Mouse (Mus musculus) cerebellum, postnatal 10 days (tissue): ENCODE results near the gene Zfp473.
"Not testable (repeated sequence)": the region's sequence is repeated elsewhere in the genome, so short reads cannot be mapped to it uniquely, and the experiment has no call there.

Experiments
- DNase-seq, 2 experiments: peaks; one replicate each; pipeline ENCODE4 v3.0.0; 2021; ENCODE audit warnings: mixed read lengths in 2 of 2

Zfp473 gene

DNA sequence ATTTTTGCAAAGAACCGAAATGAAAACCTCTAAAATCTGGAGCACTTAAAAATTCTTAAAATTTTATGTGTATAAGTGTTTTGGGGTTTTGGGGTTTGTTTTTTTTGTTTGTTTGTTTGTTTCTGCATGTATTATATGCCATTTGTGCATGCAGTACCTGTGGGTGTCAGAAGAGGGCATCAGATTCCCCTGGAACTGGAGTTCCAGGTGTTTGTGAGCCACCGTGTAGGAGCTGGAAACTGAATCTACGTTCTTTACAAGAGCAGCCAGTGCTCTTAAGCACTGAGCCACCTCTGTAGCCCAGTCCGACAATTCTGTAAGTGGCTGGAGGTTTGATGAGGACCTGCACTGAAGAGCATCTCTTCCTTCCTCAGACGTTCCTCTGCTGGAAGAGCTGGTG is 41.0 kb downstream of the Zfp473 start:
- DNase-seq = no peak

GRCm38 (mm10) chr7:44708574-44708973 is 42.3 kb downstream of the Zfp473 start, which contains the start of gene Izumo2:
Gene Izumo2, plus strand, starts transcription at chr7:44708742.
- no peak for DNase-seq

- not testable (repeated sequence) for DNase-seq
These were observed 42.8 kb downstream of the Zfp473 start for GRCm38 (mm10) chr7:44708093-44708492.

- no peak for DNase-seq
These were observed 43.6 kb downstream of the Zfp473 start for GRCm38 (mm10) chr7:44707169-44707675.

GRCm38 (mm10) chr7:44706322-44706721 is 44.5 kb downstream of the Zfp473 start:
- no peak for DNase-seq

DNA sequence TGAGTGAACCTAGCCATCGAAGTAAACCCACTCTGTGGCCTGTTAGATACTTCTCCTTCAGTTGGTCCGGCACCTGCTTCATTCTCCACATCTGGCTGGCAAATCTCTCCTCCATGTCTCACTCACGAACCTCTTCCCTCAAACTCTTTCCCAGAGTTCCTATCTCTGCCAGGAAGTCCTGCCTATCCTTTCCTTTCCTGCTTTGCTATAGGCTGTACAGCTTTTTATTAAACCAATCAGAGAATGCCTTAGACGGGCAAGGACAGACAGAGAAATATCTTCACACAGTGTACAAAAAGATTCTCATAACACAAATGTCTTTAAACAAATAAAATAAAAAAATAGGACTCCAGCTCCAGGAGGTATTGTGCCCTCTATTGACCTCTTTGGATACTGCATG is 45.8 kb downstream of the Zfp473 start:
- no peak for DNase-seq

DNA sequence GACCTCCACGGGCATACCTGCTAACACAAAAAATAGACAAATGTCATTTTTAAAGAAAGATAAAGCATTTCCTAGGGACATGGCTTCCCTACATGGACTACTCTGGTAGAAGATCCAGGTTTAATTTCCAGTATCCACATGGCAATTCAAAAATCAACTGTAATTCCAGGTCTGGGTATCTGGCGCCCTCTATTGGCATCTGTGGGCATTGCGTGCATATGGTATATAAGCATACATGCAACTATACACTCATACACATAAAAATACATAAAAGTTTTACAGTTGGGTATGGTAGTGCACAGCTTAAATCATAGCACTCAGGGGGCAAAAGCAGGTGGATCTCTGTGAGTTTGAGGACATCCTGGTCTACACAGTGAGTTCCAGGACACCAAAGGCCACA is 46.5 kb downstream of the Zfp473 start:
- DNase-seq = peak; percentile 69 to 78

GRCm38 (mm10) chr7:44702985-44703384 is 47.9 kb downstream of the Zfp473 start:
- no peak for DNase-seq

GRCm38 (mm10) chr7:44701921-44702320 is 48.9 kb downstream of the Zfp473 start:
- peak; percentile 68 to 73 for DNase-seq

GRCm38 (mm10) chr7:44697980-44698379 is 52.9 kb downstream of the Zfp473 start:
- no peak for DNase-seq

DNA sequence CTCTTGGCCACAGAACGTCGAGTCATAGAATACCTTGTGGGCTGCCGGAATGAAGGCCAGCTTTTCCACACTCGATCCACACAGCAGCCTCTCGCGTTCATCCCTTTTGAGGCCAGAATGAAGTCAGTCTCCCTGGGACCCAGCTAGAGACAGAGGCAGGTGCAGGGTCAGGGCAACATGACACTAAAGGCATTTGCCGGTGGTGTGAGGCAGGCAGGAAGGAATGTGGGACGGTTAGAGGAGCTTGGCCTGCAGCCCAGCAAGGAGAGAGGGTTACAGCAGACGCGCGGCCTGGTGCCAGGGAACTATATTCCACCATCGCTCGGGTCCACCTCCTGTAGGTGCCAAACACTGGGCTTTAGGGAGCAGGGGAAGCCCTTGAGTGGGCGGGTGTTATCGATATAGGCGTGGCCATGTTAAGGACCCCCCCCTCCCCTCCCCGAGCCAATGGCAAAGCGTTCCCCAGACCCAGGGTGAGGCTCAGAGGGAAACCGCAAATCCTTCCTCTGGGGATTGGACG is 53.6 kb downstream of the Zfp473 start:
- DNase-seq = peak; percentile 77 to 81

GRCm38 (mm10) chr7:44695223-44695622 is 55.6 kb downstream of the Zfp473 start:
- no peak for DNase-seq

DNA sequence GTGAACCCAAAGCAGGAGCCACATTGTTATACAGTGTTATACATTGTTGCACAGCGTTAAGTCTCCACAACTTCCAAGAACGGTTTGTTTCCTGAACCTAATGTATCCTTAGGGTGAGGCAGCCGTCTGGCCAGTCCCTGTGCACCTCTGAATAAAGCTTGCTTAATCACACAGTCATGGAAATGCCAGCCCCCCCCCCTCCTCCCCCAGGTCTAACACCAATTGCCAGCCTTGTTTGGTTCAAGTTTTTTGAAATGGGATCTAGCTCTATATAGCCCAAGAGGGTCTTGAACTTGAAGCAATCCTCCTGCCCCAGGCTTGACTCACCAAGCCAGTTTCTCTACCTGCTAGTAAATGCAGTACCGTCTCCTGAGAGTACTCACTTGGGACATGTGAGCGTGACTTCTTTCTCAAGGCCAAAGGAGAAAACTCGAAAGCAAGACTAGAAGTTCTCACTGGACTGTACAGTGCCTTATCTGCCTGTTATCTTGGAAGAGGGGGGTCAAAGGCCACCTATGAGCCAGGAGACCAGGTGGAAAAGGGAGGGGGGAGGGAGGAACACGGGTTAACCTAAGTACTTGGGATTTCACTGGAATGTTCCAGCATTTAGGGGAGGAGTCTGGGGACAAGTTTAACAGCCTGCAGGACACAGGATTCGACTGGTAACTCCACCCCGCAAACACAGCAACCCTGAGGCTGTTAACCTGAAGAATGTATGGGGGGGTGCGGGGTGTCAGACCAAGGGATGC is 57.2 kb downstream of the Zfp473 start:
- DNase-seq = no peak

- DNase-seq = peak; percentile 39 to 48
These were observed 61.5 kb downstream of the Zfp473 start for GRCm38 (mm10) chr7:44689331-44689730.

- DNase-seq = peak in 1 of 2 experiments; percentile 43
These were observed 62.0 kb downstream of the Zfp473 start for GRCm38 (mm10) chr7:44688890-44689289.

- peak; percentile 72 to 74 for DNase-seq
These were observed 65.1 kb downstream of the Zfp473 start for GRCm38 (mm10) chr7:44685531-44686402.

GRCm38 (mm10) chr7:44683656-44684055 is 67.2 kb downstream of the Zfp473 start:
- DNase-seq = no peak
